Mouse (Mus musculus) ES-E14 (cell line): ENCODE results near the gene Gtpbp1. TPM values are rescaled to one million over a fixed set of nuclear protein-coding genes. Genes with fewer than 3 reads are reported as not detected.

ENCODE experiments used
- DNase-seq: peaks from one replicate; pipeline ENCODE4 v3.0.0-alpha.2; 2013; ENCODE audit warnings: low read depth, low spot score
- H3K27ac ChIP-seq: 2 replicates; pipeline ENCODE4 v1.5.1; 2012; ENCODE audit warnings: low read depth, mild to moderate bottlenecking, low read length, moderate library complexity, mixed read lengths; ENCODE audit not compliant: poor library complexity, insufficient read depth, severe bottlenecking
- H3K36me3 ChIP-seq: 2 replicates; pipeline ENCODE4 v1.6.1; 2012; ENCODE audit warnings: mild to moderate bottlenecking, low read length, moderate library complexity, mixed read lengths; ENCODE audit not compliant: control insufficient read depth, poor library complexity, insufficient read depth, severe bottlenecking
- H3K4me1 ChIP-seq, 2 experiments: fragments of 150-350 bp in 1 of 2; sonication (generic) in 1 of 2; 2 replicates each; pipeline ENCODE4 v1.6.1; 2012; ENCODE audit warnings: low read length in 2 of 2, mild to moderate bottlenecking in 1 of 2, mixed read lengths in 1 of 2; ENCODE audit not compliant: control insufficient read depth in 2 of 2, insufficient read depth in 2 of 2, poor library complexity in 1 of 2
- H3K4me3 ChIP-seq, 2 experiments: fragments of 150-350 bp in 1 of 2; sonication (generic) in 1 of 2; 2 replicates each; pipeline ENCODE4 v1.5.1; 2012; ENCODE audit warnings: low read length in 2 of 2, low read depth in 1 of 2, mild to moderate bottlenecking in 1 of 2, mixed read lengths in 1 of 2; ENCODE audit not compliant: insufficient read depth in 1 of 2, poor library complexity in 1 of 2, severe bottlenecking in 1 of 2
- H3K9ac ChIP-seq: 2 replicates; pipeline ENCODE4 v1.6.1; 2012; ENCODE audit warnings: low read depth, mild to moderate bottlenecking, low read length, mixed read lengths; ENCODE audit not compliant: poor library complexity, insufficient read depth, severe bottlenecking
- H3K9me3 ChIP-seq: fragments of 150-350 bp; sonication (generic); 2 replicates; pipeline ENCODE4 v1.6.1; 2012; ENCODE audit warnings: low read depth, mild to moderate bottlenecking, low read length; ENCODE audit not compliant: control insufficient read depth, insufficient read depth
- CHD2 ChIP-seq: IDR thresholded peaks from 2 replicates; pipeline ENCODE4 v1.6.1; 2014; ENCODE audit warnings: mild to moderate bottlenecking, low read depth, low read length, inconsistent platforms
- HCFC1 ChIP-seq: IDR thresholded peaks from 2 replicates; pipeline ENCODE4 v1.6.1; 2012; ENCODE audit warnings: low read length, inconsistent platforms, borderline replicate concordance; ENCODE audit not compliant: insufficient read depth
- MAFK ChIP-seq: IDR thresholded peaks from 2 replicates; pipeline ENCODE4 v1.6.1; 2014; ENCODE audit warnings: mild to moderate bottlenecking, low read depth, low read length, inconsistent platforms; ENCODE audit not compliant: insufficient read depth
- ZC3H11A ChIP-seq: IDR thresholded peaks from 2 replicates; pipeline ENCODE4 v1.6.1; 2012; ENCODE audit warnings: low read depth, mild to moderate bottlenecking, inconsistent platforms, low read length, borderline replicate concordance
- ZNF384 ChIP-seq: IDR thresholded peaks from 2 replicates; pipeline ENCODE4 v1.6.1; 2012; ENCODE audit warnings: low read depth, low read length, inconsistent platforms
- in situ Hi-C, 2 experiments: fragments of 600-800 bp; cut with MboI; formaldehyde crosslinking; loops; one replicate each; pipeline ENCODE4 v1.15.1; 2025; ENCODE audit warnings: low sequenced_read_pairs in 2 of 2, inconsistent platforms in 1 of 2; ENCODE audit not compliant: unreplicated experiment in 2 of 2
- total RNA-seq: library from RNA; depleted of rRNA; stranded (reverse); fragments of 300-350 nt; gene quantifications from 2 replicates; pipeline ENCODE4 v1.2.3, GENCODE M21; 2012

Gtpbp1 gene
- total RNA-seq, 1 experiment = 48.1 TPM

DNA sequence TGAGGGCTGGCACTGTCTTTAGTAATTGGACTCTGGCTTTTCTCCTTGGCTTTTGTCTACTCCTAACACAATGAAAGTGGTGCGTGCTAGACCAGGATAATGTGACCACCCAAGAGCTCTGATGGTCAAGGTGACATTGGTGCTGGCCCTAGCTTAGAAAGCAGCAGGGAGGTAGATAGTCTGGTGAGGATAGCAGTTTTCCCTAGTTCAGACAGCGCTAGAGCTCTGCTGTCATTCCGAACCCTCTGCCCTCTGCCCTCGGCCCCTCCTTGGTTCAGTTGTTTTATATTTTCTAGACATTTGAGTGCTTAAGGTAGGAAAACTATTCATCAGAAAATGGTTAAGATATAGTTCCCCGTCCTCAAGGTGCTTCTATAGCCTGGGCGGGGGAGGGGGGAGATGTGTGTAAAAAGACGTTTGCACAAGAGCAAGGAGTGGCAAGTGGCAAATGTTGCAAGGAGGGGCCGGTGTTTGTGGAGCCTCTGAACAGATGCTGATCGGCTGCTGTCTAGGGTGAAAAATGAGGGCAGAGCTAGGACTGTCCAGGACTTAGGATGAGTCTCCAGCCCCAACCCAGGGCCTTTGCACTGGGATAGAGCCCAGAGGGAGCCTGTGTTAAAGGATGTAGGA, 7.0 kb downstream of the Gtpbp1 start:
- H3K36me3 ChIP-seq = peaks cover 6% of the 10 kb centered on the region; the same call in 1 of the 2 replicates
- H3K9ac ChIP-seq = no peak overlapping the region
- H3K9me3 ChIP-seq = no peaks in the 10 kb centered on the region
- no peak overlapping the region for H3K27ac ChIP-seq
- no peak overlapping the region for H3K4me3 ChIP-seq
- in situ Hi-C loops = no loop called here
- no peak for DNase-seq
- H3K4me1 ChIP-seq = peaks cover 3 to 8% of the 10 kb centered on the region in 2 experiments; a peak in 2 of 4 replicates
- no peak for TF ChIP-seq HCFC1
- no peak for TF ChIP-seq CHD2
- no peak for TF ChIP-seq ZNF384
- TF ChIP-seq ZC3H11A = no peak
- TF ChIP-seq MAFK = no peak

DNA sequence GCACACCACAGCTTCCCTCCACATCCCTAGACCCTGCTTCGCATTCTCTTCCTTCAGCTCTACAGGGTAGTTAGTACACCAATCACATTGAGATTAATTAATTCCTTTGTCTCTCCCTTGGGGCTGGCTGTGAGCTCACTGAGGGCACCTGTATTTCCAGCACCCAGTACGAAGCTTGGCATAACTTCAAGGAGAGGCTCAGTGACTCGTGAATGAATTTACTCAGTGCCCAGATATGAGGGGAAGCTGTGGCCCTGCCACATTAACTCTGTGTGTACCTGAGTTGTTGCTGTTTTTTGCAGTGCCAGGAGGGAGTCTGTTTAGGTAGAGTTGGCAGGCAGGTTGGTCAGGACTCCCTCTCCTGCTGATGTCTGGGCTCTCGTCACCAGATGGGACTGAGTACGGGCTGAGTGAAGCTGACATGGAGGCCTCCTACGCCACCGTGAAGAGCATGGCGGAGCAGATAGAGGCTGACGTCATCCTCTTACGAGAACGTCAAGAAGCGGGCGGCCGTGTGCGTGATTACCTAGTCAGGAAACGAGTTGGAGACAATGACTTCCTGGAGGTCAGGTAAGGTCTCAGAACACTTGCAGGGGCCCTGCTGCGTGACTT, 16.1 kb downstream of the Gtpbp1 start:
- Histone ChIP-seq H3K9me3 (no peaks in the 10 kb centered on the region), H3K9ac (no peak overlapping the region), H3K36me3 (peaks cover 36% of the 10 kb centered on the region; the same call in 1 of the 2 replicates), H3K4me1 (no peaks in the 10 kb centered on the region), H3K27ac (no peak overlapping the region), H3K4me3 (no peak overlapping the region)
- DNase-seq = no peak
- in situ Hi-C loops = no loop called here
- TF ChIP-seq ZC3H11A = no peak
- TF ChIP-seq ZNF384 = no peak
- no peak for TF ChIP-seq CHD2
- TF ChIP-seq MAFK = no peak
- TF ChIP-seq HCFC1 = no peak

DNA sequence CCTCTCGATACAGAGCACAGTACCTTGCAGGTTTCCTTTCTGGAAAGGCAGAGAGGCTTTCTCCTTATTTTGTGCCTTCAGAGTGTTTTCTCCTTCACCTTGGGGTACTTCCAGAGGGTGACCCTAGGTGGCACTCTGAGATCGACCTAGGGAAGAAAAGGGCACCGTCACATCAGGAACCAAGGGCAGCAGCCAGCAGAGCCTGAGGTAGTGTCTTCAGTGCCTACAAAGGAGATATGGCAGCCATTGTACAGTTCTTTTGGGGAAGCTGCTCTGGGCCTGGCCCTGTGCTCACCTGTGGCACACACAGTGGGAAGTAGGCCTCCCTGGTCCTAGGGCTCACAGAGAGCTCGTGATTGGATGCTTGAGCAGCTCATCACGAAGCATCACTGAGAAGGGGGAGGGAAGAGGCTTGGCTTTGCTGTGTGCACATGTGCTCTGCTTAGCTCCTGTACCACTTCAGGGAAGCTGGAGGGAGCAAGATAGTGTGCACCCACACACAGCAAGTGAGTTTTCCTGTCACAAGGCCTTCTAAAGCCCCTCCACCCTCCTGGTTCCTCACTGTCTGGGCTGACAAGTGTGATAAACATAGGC, 17.7 kb downstream of the Gtpbp1 start:
- peaks cover 48% of the 10 kb centered on the region for H3K36me3 ChIP-seq
- H3K9me3 ChIP-seq = no peaks in the 10 kb centered on the region
- in situ Hi-C loops = no loop called here
- TF ChIP-seq ZC3H11A (no peak), ZNF384 (no peak), HCFC1 (no peak), MAFK (no peak), CHD2 (no peak)
- H3K4me1 ChIP-seq = no peaks in the 10 kb centered on the region
- H3K9ac ChIP-seq = no peak overlapping the region
- H3K27ac ChIP-seq = no peak overlapping the region; the same call in 1 of the 2 replicates
- no peak overlapping the region for H3K4me3 ChIP-seq
- DNase-seq = peak; percentile 19

DNA sequence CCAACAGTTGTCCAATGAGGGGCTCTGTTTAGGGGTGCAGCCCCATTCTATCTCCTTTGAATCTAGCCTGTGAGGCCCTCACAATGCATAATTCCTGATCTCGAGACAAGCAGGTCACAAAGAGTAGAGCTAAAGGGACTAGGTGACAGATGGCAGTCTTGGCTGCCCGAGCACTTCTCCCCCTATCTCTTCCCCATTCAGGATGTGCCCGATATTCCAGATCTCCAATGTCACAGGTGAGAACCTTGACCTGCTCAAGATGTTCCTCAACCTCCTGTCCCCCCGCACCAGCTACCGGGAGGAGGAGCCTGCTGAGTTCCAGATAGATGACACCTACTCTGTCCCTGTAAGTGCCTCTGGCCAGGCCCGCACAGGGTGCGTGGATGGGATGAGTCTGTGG, 25.0 kb downstream of the Gtpbp1 start:
- TF ChIP-seq HCFC1 (no peak), ZC3H11A (no peak), ZNF384 (no peak), CHD2 (no peak), MAFK (no peak)
- Histone ChIP-seq H3K4me3 (no peak overlapping the region), H3K27ac (no peak overlapping the region; the same call in 1 of the 2 replicates), H3K9me3 (no peaks in the 10 kb centered on the region), H3K36me3 (peaks cover 67% of the 10 kb centered on the region), H3K4me1 (no peaks in the 10 kb centered on the region), H3K9ac (no peak overlapping the region)
- in situ Hi-C loops = no loop called here
- DNase-seq = no peak

DNA sequence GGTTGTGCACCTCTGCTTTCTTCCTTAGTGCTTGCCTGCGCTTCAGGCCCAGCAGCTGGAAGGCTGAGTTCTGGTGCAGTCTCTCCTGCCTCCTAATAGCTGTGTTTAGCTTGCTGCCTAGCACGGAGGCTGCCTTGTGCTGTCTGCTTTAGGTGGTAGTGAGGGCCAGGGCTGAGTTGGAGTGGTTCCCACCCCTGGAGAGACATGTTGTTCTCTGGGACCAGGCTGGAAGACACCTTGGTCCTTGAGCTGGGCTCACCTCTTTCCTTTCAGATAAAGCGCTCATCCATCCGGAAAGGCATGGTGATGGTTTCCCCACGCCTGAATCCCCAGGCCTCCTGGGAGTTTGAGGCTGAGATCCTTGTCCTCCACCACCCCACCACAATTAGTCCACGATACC, 26.1 kb downstream of the Gtpbp1 start:
- H3K9me3 ChIP-seq = no peaks in the 10 kb centered on the region
- H3K4me1 ChIP-seq = no peaks in the 10 kb centered on the region
- no peak for DNase-seq
- H3K36me3 ChIP-seq = peaks cover 61% of the 10 kb centered on the region
- no peak for TF ChIP-seq CHD2
- TF ChIP-seq MAFK = no peak
- no peak for TF ChIP-seq HCFC1
- TF ChIP-seq ZNF384 = no peak
- no peak for TF ChIP-seq ZC3H11A
- no peak overlapping the region for H3K9ac ChIP-seq
- H3K4me3 ChIP-seq = no peak overlapping the region
- in situ Hi-C loops = no loop called here
- H3K27ac ChIP-seq = no peak overlapping the region
